Mouse (Mus musculus): Measurements from ENCODE around the gene Xpnpep2.

The Xpnpep2 gene

DNA sequence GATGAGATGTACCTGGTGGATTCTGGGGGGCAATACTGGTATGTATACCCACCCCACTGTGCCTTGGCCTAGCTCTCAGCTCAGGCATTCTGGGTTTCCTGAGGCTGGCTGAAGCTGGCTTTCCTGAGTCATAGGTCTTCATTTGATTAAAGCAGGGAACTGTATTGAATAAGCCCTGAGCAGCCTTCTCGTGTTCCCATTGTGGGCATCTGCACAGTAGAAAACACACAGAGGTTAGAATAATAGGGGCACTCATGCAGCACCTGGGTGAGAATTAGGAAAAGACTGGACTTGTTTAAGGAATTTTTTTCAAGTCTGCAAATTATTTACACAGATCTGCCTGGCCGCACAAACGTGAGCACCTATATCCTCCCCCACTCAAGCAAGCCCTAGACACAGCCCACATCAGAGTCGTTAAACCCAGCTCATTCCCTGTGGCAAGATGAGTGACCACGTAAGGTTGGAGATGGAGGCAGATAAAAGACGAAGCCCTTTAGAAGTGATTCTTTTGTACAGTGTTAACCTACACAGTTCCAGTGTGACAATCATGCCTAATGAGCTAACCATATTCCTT, 18.5 kb downstream of the Xpnpep2 start:
- no peak for ATAC-seq (ENCODE audit: low TSS enrichment)

DNA sequence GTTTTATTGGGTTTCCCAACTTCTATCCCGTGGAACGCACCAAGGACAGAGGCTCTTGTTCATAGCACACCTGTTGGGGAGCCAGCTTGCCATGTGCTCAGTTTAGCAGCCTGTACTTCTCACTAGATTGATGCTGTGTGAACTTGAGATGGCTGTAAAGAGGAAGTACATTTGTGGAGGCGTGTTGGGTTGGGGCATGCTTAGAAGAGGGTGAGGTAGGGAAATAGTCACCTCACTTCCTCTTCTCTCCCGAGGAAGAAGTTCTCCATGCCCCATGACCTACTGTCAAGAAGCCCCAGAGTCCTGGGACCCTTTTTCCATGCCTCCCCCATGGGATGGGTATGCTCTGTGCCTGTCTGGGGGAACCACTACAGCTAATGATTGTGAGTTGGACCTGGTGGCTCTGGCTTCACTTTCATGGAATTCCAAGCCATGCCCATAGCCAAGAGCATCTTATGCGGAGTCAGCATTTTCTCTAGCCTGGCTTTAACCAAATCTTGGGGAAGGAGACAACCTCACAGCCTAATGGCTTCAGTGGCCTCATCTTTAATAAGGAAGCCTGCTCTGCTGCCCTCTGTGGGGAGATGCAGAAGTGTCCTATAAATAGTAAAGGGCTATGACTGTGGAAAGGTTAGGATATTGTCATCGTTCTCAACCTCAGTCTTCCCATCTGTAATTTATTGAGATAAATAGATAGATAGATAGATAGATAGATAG, 19.1 kb downstream of the Xpnpep2 start:
- no peak for ATAC-seq (ENCODE audit: low TSS enrichment)

- no peak for ATAC-seq (ENCODE audit: low TSS enrichment)
These were observed 20.6 kb downstream of the Xpnpep2 start for GRCm38 (mm10) chrX:48129167-48129566.

- no peak for ATAC-seq (ENCODE audit: low TSS enrichment)
These were observed 28.4 kb downstream of the Xpnpep2 start for GRCm38 (mm10) chrX:48136935-48137334.

DNA sequence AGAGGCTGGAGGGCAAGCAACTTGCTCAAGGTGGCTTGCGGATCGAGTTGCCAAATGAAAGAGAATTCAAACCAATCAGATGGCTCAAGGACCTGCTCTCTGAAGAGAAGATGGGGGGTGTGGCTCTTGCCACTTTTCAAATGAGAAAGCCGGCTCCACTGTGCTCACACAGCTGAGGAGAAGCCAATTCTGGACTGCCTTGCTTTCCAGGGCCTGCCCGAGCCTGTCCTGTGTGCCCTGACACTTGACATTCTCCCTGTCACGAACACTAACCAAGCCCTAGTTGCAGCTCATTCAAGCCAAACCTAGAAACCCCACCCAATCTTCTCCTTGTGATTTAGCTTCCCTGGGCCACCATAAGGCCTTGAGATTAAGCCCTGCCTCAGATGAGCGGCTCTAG, 29.5 kb downstream of the Xpnpep2 start:
- no peak for ATAC-seq (ENCODE audit: low TSS enrichment)

DNA sequence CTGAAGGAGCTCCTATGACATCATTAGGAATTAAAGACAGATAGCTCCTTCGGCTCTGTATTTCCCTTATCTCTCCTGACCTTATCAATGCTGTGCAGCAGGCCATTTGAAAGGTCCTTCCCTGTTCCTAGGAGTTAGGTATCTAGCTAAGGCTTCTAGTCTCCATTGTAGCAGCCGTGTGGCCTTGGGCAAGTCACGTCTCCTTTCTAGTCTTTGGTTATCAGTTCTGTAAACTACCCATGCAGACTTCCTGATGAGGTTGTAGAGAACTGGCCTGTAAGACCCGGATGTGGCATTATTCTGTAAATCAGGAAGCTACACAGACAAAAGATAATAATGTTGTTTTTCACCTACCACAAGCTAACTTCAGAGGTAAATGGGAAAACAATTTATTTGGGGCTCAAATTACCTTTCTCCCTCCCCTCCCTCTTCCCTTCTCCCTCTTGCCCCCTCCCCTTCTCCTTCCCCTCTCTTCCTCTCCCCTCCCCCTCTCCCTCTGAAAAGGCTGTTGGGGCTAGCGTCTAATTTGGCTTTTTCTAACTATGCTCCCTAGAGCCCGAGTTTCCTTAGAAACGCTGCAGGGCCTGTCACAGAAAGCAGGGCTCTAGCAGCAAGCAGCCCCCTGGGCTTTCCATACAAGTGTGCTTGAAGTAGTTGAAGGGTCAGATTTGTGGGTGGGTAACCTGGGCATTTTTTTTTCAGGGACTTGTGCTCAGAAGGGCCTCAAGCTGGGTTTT, 30.2 kb downstream of the Xpnpep2 start:
- no peak for ATAC-seq (ENCODE audit: low TSS enrichment)

DNA sequence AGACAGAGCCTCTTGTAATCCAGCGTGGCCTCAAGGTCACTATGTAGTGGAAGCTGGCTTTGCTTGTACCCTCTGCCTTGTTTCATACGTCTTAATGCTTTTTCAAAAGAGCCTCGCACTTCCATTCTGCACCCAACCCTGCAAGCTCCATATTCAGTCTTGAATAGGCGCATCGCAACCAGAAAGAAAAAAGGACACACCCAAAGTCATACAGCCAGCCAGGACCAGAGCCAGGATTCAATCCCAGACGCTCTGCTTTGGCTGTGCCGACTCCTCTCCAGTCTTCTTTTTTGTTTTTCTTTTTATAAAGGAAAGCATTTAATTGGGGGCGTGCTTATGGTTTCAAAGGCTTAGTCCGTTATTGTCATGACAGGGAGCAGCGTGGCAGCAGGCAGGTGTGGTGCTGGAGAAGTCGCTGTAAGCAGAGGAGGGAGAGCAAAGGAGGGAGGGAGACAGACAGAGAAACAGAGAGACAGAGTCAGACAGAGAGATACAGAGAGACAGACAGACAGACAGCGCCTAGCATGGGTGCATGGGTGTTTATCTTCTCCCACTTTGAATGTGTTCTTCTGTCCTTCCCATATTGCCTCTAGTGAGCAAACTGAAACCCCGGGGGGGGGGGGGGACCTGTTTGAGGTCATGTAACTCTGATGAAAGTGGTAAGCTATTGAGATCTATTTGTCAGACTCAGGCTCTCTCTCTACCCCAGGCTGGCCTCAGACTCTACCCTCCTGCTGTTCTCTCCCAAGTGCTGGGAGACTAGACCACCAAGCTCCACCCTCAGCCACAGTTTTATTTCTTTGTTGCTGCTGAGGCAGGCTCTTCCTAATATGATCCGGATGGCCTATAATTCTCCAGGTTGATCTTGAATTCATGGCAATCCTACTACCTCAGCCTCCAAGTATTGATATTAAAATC, 31.1 kb downstream of the Xpnpep2 start:
- no peak for ATAC-seq (ENCODE audit: low TSS enrichment)

GRCm38 (mm10) chrX:48140286-48140877, 31.9 kb downstream of the Xpnpep2 start:
- no peak for ATAC-seq (ENCODE audit: low TSS enrichment)

GRCm38 (mm10) chrX:48141481-48141880, 33.0 kb downstream of the Xpnpep2 start:
- no peak for ATAC-seq (ENCODE audit: low TSS enrichment)

DNA sequence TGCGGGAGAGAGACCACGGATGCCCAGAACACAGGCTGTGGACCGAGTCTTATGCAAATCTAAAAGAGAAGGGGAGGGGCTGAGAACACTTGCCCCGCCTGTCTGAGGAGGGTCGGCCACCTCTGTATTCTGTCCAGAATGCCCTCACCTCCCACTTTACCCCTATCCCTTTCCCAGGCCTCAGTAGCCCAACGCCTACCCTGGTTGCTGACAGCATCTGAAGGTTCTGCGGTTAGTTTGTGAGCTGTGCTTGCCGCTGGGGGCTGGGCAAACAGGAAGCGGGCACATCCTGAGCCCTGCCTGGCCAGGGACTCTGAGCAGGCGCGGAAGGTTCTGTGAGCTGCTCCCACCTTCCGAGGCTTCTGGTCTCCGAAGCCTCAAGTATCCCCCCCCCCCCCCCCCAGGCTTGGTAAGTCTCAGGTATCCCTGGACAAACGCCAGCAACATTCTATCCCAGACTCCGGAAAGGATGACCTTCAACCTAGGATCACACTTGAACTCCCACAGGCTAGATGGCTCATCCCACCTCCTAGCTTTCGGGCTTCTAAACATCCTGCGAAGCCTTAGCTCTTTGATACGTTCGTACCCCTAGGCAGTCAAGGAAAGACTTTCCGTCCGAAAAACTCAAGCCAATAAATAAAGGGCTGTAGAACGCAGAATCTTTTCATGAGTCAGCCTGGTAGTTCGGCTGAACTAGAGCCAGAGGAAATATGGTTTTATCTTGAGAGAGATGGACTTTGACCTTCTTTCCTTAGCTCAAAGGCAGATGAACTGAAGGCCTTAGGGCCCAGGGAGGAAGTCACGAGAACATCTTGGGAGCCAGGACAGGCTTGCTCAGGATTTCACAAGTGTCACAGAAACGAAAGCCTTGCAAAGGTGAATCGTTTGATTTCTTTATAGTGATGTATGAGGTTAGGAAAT, 35.1 kb downstream of the Xpnpep2 start:
- ATAC-seq (ENCODE audit: low TSS enrichment) = no peak

DNA sequence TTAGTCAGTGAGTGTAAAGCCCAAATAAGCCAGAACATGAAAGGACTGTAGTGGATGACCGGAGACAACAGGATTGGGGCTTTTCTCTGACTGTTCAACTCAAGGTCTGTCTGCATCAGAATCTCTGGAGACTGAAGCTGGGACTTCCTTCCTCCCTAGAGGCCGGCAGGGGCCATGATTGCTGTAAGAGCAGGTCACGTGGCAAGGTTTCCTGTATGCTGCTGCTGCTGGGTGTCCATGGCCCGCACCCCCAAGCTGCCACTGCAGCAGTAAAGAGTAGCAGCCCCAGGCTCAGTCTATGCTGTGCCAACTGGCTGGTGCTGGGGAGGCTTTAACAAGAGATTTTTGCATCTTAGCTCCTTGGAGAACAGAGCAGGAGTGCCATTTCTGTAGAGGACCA, 37.7 kb downstream of the Xpnpep2 start, which contains the start of gene Sash3:
TSS of gene Sash3 (plus strand) at position 175 of the 400 bp plus-strand sequence.
- ATAC-seq (ENCODE audit: low TSS enrichment) = no peak

DNA sequence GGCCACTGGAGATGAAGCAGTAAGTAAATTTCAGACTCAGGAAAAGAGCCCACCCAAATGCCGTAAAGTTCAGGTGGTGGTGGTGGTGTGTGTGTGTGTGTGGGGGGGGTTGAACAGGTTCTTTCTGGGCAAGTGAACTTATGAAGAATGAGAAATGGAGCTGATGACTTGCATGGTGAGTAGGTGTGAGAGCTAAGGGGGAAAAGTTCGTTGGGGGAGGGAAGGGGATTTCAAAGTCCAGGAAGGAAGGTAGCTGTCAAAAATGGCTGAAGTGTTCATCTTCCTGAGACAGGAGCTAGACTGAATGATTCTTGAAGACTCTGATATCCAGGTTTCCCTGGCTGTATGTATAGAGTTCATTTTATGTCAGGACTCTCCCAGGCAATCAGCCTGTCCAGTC, 38.7 kb downstream of the Xpnpep2 start:
- no peak for ATAC-seq (ENCODE audit: low TSS enrichment)

DNA sequence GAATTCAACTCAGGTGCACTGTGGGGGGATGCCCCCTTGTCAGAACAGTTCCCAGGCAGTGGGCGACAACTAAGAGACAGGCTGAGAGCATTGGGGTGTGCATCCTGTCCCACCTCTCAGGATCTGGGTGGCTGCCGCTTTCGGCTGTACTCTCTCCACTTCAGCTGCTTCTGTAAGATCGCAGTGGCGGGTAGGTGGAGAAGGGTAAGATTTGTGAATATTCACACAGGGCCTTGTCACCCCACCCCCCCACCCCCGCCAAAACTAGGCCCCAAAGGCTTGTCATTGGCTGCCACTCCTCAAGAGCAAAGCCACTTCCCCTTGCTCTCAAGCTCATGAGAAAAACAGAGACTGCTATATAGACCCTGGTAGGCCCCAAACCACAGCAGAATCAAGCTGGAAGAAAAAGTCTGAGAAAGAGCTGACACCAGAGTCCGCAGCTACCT, 39.2 kb downstream of the Xpnpep2 start:
- ATAC-seq (ENCODE audit: low TSS enrichment) = no peak

- no peak for ATAC-seq (ENCODE audit: low TSS enrichment)
These were observed 43.6 kb downstream of the Xpnpep2 start for GRCm38 (mm10) chrX:48152106-48152505.

- ATAC-seq (ENCODE audit: low TSS enrichment) = no peak
These were observed 44.9 kb downstream of the Xpnpep2 start for GRCm38 (mm10) chrX:48153414-48153813.

- ATAC-seq (ENCODE audit: low TSS enrichment) = no peak
These were observed 45.4 kb downstream of the Xpnpep2 start for GRCm38 (mm10) chrX:48153949-48154348.

GRCm38 (mm10) chrX:48155489-48155888, 47.0 kb downstream of the Xpnpep2 start:
- ATAC-seq (ENCODE audit: low TSS enrichment) = no peak

- ATAC-seq (ENCODE audit: low TSS enrichment) = no peak
These were observed 48.9 kb downstream of the Xpnpep2 start for GRCm38 (mm10) chrX:48157396-48157795.

DNA sequence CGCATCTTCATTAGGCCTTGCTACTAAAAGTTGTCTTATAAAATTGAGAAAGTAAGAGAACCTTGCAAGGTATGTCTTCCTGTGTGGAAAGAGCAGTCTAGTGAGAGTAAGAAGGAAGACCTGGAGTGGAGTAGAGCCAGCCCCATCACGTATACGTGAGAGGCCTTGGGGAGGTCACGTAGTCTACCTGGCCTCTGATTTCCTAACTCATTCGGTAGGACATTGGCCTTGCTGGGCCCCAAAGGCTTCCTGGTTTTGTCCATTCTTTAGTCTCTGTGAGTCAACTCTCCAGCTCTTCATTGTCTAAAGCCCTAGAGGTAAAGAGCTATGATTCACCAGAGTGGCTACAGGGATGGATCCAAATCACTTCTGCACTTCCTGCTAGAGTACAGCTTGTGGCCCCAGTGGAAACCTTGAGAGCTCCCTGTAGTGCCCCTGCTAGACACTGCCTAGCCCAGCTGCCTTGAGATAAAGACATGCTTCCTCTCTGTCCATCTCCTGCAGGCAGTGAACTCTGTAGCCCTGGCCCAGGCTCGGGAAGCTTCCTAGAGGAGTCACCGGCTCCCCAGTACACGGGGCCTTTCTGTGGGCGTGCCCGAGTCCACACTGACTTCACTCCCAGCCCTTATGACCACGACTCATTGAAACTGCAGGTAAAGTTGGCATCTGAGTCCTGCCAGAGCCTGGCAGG, 49.8 kb downstream of the Xpnpep2 start:
- no peak for ATAC-seq (ENCODE audit: low TSS enrichment)

DNA sequence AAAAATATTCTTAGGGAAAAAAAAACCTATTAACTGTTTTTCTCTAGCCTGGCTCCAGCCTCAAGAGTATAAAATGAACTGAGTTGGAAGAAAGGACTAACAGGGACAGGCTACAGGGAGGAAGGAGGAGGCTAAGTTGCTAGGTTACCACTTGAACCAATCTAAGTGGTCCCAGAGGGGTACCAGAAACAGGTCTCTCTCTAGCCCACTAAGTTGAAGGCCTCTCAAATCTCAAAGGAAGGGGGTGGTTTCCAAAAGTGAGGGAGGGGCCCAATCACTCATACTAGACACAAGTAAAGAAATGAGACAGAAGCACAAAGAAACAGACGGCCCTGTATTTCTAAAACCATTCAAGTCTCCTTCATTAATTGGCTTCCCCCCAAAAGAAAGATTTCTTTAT, 61.4 kb downstream of the Xpnpep2 start:
- ATAC-seq (ENCODE audit: low TSS enrichment) = no peak

Measured in frontal cortex, adult (tissue).